Mouse (Mus musculus) adrenal gland, adult 18-20 months (tissue): ENCODE measurements at regions not wholly inside any gene's neighbourhood (a gene's known extent, or its start where the extent isn't known, plus 50 kb on each side); places are given as distances from the start of the nearest gene placed in this dataset.
"Not testable (repeated sequence)": the region's sequence is repeated elsewhere in the genome, so short reads cannot be mapped to it uniquely, and the experiment has no call there.

ENCODE experiments used
- DNase-seq, 2 experiments: peaks; one replicate each; pipeline ENCODE4 v3.0.0; 2021 to 2022; ENCODE audit warnings: low spot score in 2 of 2

DNA sequence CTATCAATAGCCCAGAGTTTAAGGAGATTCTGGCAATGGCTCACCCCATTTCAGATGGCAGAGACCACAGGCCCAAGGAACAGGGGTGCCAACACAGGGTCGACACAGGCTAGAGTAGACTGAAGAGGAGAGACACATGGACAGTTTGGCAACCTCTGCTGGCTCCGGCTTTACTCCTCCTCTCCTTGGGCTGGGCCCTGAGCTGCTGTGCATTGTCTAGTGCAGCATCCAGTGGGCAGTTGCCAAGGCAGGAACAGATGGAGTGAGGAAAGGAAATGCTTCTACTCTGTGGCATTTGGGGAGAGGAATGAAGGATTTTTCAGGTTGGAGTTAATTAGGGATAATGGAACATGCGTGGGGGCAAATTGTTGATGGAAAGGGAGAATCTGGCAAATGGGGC lies 151.0 kb upstream of the 1700012A03Rik start:
- no peak for DNase-seq

DNA sequence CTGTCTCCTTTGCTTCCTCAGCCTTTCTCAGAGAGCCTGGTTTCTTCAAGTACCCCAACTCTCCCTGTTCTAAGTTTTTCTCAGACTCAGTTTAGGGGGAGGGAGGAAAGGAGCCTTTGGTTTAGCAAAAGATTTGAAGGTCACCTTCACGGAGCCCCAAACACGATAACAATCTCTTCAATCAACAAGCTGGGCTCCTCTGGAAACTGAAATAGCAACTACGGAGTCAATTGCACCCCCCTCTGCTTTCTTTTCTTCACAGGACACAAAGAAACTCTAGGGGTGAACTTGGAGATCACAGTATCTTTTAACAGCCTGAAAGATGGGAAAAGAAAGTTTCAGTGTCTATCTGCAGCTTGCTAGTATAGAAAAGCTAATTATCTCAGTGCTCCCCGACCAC lies 151.4 kb upstream of the 1700012A03Rik start:
- DNase-seq, result no peak

DNA sequence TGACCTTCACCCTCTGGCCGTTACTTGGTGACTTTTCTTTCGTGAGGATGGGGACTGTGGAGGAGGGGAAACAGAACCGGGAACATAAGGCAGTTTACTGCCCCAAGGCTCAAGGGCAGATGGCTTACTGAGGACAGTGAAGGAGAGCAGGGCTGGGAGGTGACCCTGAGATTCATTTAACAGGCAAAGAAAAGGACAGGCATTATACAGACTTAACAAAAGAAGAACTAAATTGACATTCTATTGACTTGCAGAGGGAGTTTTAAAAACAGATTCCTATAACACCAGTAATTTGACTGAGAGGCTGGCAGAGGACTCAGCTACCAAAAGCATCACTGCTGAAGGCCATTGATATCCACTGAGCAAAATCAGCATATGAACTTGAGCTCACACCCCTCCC lies 153.0 kb upstream of the 1700012A03Rik start:
- DNase-seq, result no peak

DNA sequence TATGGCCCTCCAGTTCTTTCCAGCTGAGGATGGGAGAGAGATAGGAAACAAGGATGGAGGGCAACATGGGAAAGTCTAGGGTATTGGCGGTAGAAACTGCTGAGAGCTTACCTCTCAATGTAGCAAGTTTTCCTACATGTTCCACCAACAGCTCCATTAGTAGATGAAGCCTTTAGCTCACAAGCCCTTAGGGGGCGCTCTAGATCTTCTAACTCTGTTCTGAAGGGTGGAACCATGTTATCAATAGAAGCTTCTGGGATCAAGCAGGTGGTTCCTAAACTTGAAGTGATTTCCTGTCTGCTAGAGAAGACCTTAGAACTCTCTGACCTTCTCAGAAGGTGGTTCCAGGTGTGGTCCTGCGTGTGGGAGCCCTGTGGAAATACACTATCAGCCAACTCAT lies 154.2 kb upstream of the 1700012A03Rik start:
- DNase-seq, result peak in 1 of 2 experiments; percentile 35

DNA sequence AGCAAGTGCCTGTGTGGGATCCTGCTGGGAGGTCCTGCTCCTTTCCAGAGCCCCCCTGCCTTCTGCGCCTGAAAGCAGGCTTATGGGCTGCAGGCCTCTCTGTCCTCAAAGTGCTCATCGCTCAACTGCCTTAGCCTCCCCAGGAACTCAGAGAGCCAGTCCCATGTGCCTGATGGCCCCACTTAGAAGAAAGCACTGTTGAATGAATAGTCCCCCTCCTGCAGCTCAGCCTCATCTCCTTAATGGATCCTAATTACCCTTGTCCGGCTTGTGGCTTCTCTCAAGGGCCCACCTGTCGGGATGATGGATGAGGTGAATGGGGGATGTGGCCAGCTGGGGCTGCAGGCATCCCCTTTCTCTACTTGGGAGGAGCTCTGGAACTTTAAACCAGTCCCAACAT lies 163.1 kb upstream of the 1700012A03Rik start:
- no peak for DNase-seq

DNA sequence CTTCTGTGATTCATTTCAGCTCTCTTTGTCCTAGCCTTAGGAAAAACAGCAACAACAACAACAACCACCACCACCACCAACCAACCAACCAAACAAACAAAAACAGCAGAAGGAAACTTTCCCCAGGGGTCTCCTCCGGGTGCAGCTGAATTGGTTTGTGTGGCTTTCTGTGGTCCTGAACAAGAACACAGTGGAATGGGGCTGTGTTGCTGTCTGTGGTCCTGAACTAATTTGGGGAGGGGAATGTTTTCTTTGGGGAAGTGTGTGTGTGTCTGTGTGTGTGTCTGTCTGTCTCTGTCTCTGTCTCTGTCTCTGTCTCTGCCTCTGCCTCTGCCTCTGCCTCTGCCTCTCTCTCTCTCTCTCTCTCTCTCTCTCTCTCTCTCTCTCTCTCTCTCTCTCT lies 164.8 kb upstream of the 1700012A03Rik start:
- not testable (repeated sequence) for DNase-seq

DNA sequence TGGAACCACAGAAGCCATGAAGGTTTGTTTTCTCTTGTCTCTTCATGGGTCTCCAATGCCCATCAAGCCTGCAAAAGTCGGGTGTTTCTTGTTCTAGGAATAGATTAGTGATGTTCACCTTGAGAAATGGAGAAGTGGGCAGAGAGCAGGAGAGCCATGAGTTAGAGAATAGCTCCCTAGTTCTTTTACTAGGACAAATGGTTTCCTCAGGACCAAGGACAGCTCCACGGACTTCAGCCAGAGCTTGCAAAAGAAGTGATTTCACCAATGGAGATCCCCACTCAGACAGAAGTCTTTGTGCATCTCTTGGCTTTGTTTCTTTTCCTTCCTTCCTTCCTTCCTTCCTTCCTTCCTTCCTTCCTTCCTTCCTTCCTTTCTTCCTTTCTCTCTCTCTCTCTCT lies 166.3 kb upstream of the 1700012A03Rik start:
- peak; percentile 27 to 35 for DNase-seq

DNA sequence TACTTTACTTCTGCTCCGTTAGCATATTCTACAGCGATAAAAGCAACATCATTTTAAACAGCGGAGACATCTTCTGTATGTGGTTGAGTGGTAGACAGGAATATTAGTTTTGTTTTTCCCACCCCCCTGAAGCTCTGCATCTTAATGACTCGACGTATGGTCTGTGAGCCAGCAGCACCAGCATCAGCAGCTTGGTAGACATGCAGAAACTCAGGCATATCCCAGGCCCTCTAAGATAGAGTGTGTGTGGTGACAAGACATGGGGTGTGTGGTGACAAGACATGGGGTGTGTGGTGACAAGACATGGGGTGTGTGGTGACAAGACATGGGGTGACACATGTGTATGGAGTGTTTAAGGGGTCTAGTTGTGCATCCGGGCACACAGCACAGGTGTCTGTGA lies 175.4 kb upstream of the 1700012A03Rik start:
- DNase-seq, result no peak

DNA sequence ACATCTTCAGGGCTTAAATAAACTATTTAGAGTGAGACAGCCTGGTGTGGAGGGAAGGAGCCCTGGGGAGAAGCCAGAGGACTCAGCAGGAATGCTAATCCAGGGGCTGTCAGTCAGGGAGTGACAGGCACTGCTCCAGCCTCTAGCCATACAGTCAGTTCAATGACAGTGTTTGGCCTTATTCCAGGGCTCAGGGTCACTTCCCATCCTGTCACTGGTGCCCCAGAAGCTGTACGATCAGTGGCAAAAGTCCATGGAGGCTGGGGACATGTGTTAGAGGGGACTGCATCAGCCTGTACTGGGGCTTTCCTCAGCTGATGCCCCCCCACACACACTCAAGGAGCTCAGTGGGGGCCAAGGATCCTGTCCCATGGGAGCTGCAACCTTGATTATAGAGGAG lies 176.1 kb upstream of the 1700012A03Rik start:
- no peak for DNase-seq

DNA sequence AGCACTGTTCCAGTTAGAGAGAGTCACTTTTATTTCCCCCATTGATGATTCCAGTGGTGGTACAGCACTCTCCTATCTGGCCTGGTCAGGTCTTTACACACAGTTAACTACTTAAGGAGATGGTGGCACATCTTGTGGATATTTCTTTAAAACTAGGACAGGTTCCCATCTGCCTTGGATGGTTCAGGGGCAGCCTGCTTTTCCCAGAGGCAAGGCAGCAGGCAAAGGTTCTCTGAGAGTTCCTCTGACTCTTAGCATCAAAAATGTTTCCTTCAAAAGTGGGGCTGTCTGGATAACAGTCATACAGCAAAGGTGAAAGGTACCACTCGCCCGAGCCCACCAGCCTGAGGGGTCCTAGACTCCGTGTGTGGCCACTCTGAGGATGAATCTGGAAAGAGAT lies 178.3 kb upstream of the 1700012A03Rik start:
- no peak for DNase-seq

DNA sequence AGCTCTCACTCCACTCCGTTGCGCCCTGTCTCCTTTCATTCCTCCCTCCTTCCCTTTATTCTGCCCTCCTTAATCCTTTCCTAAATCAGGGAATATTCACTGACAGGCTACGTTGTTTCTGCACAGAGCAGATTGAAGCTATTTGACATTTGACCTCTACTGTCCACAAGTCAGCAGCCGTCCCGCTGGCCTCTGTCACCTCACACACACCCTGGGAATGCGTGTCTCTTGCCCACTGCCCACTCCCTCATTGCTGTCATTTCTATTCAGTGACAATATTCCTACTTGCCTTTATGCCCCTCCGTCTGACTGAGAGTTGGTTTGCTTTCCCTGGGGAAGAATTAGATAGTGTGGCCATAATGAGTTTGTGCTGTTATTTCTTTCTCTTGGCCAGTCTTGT lies 188.1 kb upstream of the 1700012A03Rik start:
- DNase-seq, result no peak

DNA sequence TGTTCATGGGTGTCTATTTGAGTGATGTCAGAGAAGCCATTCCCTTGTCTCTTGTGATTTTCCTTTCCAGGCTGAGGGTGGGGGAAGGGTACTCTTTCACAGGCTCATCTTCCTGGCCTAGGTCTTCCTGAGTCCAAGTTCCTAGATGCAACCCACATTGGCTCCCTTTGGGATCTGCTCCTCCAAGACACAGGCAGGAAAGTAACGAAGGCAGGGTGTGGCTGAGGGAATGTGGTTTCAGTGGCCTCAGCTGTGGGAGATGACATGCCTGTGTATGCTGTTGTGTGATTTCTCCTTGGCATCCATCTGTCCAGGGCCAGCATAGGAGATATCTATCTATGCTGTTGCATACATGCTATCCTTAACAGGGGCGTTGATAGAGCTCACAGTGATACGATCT lies 190.4 kb upstream of the 1700012A03Rik start:
- DNase-seq, result no peak

DNA sequence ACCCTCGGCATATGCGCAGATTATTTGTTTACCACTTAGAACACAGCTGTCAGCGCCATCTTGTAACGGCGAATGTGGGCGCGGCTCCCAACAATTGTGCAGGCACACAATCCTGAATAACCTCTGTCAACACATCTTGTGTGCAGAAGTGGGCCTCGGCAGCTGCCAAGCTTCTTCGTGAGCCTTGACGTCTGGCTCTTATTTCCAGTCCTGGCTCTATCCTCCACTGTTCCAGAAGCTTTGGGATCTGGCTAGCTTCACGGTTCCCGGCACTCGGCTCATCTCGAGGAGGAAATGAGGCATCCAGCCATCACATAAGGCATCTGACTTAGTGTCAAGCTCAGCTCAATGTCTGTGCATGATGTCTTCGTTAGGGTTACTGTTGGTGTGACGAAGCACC lies 195.8 kb upstream of the 1700012A03Rik start:
- DNase-seq, result no peak

DNA sequence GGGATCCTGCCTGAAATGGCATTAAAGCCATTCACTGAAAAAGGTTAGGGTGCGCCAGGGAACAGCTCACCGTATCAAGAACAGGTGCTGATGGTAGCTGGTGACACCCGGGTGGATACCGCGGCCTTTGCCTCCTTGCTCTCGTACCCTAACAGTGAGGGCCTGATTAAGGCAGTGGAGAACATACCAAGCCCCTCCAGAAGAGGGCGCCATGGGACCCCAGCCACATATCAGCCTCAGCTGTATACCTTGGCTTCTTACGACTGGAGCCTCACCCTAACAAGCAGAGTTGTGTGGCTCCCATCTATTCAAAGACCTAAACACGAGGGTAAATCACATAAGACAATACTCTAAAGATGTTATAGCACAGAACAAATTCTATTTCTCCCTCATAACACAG lies 203.7 kb upstream of the 1700012A03Rik start:
- DNase-seq, result peak; percentile 4 to 25

DNA sequence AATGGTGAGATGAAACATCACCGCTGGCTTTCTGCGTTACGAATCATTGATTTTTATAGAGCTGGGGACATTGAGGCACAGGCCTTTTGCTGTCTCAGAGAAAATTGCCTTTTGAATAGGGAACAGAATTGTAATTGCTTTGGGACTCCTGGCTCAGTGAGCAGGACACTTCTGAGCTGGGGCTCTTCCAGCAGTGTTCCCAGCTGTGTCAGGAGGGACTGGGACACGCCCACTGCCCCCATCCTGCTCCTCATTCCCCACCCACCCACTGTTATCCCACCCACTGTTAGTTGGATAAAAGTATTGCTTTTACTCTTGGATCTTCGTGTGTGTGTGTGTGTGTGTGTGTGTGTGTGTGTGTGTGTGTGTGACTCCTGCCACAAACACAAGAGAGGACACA lies 204.4 kb upstream of the 1700012A03Rik start:
- no peak for DNase-seq

DNA sequence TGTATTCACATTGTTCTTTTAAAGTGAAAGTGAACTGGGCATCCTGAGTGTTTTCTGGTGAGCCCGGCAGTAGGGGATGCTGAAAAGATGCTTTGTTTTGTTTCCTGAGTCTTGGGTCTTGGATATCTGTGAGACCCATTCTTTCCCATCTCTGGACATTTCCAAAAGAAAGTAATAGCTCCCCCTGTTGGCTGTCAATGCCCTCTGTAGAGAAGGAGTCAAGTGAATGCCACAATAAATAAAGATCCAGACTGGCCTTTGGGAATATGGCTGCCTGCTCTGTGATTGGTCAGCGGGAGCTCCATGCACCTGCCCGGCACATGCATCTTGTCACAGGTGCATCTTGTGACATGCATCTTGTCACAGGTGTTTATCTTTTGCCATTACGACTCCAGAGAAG lies 209.4 kb upstream of the 1700012A03Rik start:
- DNase-seq, result peak in 1 of 2 experiments; percentile 5

DNA sequence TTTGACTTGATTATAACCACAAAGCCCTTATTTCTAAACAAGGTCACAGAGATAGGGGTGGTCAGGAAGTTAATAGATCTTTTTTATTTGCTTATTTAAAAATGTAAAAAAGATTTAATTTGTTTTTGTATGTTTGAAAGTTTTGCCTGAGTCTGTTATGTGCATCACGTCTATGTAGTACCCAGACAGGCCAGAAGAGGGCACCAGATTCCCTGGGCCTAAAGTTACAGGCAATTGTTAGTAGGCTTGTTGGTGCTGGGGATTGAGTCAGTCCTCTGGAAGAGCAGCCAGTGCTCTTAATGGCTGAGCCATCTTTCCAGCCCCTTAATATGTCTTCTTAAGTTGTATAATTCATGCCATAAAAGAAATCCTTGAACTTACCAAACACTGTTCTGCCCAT lies 211.5 kb upstream of the 1700012A03Rik start:
- DNase-seq, result peak; percentile 3 to 25

DNA sequence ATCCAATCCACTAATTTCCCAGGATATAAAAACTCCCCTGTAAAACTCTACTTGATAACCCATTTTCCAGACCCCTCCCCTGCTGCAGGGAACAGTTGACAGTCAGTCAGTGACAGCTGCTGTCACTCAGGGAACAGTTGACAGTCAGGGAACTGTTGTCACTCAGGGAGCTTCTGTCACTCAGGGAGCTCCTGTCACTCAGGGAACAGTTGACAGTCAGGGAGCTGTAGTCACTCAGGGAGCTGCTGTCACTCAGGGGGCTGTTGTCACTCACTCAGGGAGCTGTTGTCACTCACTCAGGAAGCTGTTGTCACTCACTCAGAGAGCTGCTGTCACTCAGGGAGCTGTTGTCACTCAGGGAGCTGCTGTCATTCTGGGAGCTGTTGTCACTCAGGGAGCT lies 214.3 kb upstream of the 1700012A03Rik start:
- DNase-seq, result no peak

DNA sequence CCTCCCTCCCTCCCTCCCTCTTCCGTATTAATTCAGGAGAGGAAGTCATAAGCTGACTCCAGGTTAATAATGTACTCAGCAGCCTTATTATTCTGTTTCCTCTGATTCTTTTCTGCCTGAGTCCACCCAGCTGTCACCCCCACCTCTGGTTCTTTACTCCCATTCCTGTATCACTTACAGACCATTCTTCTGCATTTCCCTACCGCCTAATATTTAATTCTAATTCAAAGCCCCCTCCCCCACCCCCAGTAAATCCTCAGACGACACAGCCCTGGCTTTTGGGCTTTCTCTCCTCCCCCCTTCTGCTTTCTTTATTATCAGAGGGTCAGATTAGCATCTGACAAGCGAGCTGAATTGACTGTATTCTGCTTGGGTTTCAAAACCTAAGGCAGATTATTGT lies 215.5 kb upstream of the 1700012A03Rik start:
- no peak for DNase-seq

DNA sequence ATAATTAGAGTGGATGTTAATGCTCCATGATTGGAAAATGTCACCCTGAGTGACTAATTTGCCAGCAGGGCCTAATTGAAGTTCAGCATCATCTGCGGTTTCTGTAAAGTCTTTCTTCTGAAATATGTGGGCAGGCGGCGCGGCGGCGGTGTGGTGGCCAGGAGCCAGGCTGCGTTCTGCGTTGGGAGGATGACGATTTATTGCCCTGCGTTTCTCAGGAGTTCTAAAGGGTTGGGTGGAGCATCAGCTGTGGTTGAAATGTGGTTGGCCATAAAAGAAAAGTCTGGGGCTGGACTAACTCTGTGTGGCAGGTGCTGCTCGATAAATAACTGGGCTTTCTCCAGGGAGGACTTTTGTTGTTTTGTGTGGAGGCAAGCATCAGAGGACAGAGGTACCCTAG lies 219.4 kb upstream of the 1700012A03Rik start:
- no peak for DNase-seq

DNA sequence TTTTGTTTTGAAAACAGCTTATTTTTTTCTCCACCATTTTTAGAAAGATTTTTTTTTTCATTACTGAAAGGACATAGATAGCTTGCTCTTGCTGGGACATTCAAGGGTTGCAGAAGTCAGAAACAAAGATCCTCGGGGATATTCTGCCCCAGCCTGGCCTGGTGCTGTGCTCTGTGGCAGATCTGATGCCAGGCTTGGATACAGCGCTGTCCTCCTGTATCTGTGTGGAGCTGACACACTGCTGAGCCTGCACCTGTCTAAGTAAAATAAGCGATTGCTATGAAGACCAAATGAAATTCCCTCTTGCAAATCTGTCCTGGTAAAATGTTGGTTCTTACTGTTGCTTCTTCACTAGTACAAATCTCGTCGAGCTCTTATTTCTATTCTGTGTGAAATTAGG lies 226.4 kb upstream of the 1700012A03Rik start:
- no peak for DNase-seq

DNA sequence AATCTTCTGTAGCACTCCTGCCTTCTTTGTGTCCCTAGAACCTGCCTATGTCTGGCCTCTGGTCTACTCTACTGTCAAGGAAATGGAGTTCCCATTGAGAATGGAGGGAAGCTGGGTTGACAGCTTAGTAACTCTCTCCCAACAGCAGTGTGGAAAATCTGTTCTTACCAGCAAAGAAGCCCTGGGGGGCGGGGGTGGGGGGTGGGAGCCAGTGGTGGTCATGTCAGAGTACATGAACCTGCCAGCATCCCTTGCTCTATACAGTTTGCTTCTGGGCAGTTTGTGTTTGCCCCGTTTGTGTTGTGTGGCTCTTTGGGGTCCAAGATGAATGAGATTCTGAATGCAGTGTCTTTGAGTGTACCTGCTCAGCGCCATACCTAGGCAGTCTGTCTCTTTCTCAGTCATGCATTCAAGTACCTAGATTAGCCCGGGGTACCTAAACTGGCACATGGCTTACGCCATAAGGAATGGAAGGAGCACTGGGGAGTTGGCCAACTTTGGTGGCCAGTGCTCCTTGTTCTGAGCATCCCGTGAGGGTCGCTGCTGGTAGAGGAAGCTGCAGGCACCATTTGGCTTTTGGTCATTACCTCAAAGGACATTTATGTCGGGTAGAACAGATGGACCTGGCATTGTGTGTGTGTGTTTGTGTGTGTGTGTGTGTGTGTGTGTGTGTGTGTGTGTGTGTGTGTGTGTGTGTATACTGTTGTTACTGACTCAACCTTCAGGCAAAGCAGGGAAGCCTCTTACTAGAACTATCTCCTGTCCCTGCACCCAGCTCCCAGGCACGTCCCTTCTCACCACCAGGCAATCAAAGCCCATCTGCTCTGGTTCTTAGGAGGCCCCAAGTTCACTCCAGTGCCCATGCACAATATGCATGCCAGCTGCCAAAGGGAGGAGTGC lies 227.6 kb upstream of the 1700012A03Rik start:
- DNase-seq, result no peak

DNA sequence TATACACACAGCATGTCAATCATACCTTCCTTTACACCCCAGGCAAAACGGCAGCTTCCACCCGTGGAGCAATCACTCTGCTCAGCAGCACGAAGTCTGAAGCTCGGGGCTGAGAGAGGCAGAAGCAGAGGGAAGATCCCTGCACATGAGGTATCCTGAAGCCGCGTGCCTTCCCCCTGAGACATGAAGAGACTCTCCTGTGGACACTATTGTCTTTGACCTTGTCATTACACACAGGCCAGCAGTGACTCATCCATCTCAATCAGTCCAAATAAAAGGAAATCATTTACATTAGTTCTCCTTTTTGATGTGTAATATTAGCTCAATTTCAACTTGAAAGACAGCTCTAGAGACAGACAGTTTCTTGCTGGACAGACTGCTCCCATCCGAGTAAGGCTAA lies 228.4 kb upstream of the 1700012A03Rik start:
- DNase-seq, result no peak
